Mouse (Mus musculus) neutrophil, adult 59 days (primary cell): ENCODE measurements around the gene Plppr1. TPM values are rescaled to one million over a fixed set of nuclear protein-coding genes. Genes with fewer than 3 reads are reported as not detected.

Experiments
- total RNA-seq, 2 experiments: library from RNA; stranded (reverse); gene quantifications; 1 replicate in 1 of 2; 2 replicates in 1 of 2; pipeline ENCODE4 v1.2.4; 2023

The Plppr1 gene
- total RNA-seq, result not detected

DNA sequence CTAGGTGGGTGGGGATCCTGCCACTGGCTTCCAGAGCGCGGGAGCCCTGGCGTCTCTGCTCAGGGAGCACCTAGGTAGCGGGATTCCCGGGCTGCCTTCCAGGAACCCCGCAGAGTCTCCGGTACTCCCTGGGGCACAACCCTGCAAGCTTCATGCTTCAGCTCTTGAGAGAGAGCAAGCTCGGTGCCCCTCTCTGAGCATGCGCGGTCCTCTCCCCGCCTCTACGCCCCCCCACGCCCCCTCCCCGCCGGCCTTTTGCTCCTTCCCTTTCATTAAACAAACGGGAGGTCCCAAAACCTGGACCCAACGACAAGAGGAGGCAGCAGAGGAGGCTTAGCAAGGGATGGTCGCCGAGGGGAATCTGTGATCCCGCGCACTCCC is at the start of gene Plppr1:
Gene Plppr1 (plus strand): TSS at position 253 of the 381 bp plus-strand sequence.

